Mouse (Mus musculus) CH12.LX (cell line): ENCODE measurements around the gene Tnfrsf1a.

Source experiments
- CTCF ChIP-seq, 2 experiments: IDR thresholded peaks in 1 of 2; conservative IDR thresholded peaks in 1 of 2; 2 replicates each; pipeline ENCODE4 v1.5.1; 2011 to 2012; ENCODE audit warnings: low read depth in 2 of 2, low read length in 2 of 2, improper control_type of control experiment in 1 of 2, inconsistent platforms in 1 of 2, mild to moderate bottlenecking in 1 of 2, moderate library complexity in 1 of 2
- PAX5 ChIP-seq: IDR thresholded peaks from 2 replicates; pipeline ENCODE4 v1.6.1; 2012; ENCODE audit warnings: low read length, inconsistent platforms, mixed read lengths
- SIN3A ChIP-seq: IDR thresholded peaks from 2 replicates; pipeline ENCODE4 v1.6.1; 2012; ENCODE audit warnings: low read length, improper control_type of control experiment, inconsistent platforms

GRCm38 (mm10) chr6:125307091-125307490 lies 42.1 kb upstream of the Tnfrsf1a start:
- no peak for TF ChIP-seq PAX5
- no peak for TF ChIP-seq CTCF (conservative IDR thresholded peaks at IDR 0.05 in 1 of 2, IDR thresholded peaks at IDR 0.05 in 1 of 2; ENCODE audit: low read depth in 2 of 2, low read length in 2 of 2)
- no peak for TF ChIP-seq SIN3A
